Mouse (Mus musculus): ENCODE results near the gene Klhdc10. TPM values are rescaled to one million over a fixed set of nuclear protein-coding genes. Genes with fewer than 3 reads are reported as not detected.
"Not testable (repeated sequence)": the region's sequence is repeated elsewhere in the genome, so short reads cannot be mapped to it uniquely, and the experiment has no call there.

Gene Klhdc10
- 18.1 to 20.3 TPM (median 19.7 TPM) in 3 replicates for total RNA-seq (2017)

DNA sequence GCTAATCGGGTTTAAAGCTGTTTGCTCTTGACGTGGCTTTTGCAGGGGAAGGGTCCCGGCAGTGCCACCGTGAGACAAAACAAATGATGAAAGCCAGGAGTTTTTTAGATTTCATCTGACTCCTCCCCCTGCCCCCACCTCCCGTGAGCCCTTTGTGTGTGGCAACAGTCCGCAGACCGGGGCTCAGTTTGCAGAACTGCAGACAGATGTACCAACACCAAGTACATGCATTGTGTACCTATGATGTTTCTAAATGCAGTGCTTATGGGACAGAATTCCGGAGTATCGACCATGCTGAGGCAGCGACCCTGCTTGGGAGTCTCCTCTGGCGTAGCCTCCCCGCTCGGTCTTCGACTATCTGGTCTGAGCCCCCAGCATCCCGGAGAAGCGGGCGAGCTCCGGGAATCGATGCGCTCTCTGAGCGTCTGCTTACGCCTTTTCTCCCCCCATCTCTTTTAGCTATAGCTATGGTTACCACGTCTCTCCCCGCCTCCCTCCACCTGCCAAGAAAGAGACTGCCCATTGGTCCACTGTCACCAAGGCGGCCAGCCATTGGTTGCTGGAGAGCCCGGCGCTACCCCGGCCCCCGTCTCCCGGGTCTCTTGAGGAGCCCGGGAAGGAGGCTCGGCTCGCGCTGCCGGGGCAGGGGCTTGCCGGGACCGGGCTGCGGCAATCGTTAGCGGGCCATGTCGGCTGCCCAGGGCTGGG lies at the start of gene Klhdc10:
TSS of gene Klhdc10 (plus strand) at position 561 of the 708 bp plus-strand sequence.
- ATAC-seq (replicated peaks; ENCODE audit: insufficient number of reproducible peaks, low FRiP score, low TSS enrichment, poor library complexity, severe bottlenecking), result peak; percentile 96

DNA sequence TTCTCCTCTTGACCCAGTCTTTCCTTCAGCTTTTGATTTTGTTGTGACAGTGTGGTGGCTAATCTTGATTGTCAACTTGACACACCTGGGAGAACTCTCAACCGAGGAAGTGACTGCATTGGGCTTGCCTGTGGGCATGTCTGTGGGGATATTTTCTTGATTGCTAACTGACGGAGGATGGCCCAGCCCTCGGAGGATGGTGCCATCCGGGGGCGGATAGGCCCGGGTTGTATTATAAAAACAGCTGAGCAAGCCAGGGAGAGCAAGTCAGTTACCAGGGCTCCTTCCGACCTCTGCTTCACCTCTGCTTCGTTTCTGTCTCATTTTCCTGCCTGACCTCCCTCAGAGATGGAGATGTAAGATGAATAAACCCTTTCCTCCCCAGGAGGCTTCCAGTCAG lies 48.9 kb upstream of the Klhdc10 start:
- ATAC-seq (replicated peaks; ENCODE audit: insufficient number of reproducible peaks, low FRiP score, low TSS enrichment, poor library complexity, severe bottlenecking), result no peak

DNA sequence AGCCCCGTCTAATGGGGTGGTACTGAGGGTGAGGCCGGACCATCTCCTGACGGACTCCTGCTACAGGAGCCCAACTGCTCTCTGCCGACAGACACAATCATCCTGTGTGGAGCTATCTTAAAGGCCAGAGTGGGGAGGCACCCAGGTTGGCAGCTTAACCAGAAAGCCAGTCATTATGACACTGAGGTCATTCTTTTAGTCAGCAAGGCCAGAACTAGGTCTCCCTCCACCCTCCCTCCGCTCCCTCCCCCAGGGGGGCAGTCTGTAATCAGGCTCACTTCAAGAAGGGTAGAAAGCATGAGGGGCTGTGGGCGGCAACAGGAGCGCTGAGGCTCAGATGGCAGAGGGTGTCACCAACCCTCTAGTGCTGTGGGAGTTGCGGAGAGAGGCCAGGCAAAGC lies 48.0 kb upstream of the Klhdc10 start:
- ATAC-seq (replicated peaks; ENCODE audit: insufficient number of reproducible peaks, low FRiP score, low TSS enrichment, poor library complexity, severe bottlenecking), result no peak

DNA sequence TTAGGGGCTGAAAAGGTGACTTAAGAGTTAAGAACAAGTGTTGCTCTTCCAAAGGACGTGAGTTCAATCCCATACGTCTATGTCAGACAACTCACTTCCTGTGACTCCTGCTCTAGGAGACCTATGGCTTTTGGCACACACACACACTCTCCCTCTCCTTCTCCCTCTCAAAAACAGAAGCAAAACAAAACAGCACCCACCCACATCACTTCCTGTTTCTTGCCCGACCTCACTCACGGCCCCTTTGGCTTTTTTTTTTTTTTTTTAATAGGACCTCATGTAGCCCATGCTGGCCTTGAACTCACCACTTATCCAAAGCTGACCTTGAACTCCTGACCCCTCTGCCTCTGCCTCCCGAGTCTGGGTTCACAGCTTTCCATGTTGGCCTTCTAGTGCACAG lies 46.9 kb upstream of the Klhdc10 start:
- peak; percentile 55 for ATAC-seq (replicated peaks; ENCODE audit: insufficient number of reproducible peaks, low FRiP score, low TSS enrichment, poor library complexity, severe bottlenecking)

DNA sequence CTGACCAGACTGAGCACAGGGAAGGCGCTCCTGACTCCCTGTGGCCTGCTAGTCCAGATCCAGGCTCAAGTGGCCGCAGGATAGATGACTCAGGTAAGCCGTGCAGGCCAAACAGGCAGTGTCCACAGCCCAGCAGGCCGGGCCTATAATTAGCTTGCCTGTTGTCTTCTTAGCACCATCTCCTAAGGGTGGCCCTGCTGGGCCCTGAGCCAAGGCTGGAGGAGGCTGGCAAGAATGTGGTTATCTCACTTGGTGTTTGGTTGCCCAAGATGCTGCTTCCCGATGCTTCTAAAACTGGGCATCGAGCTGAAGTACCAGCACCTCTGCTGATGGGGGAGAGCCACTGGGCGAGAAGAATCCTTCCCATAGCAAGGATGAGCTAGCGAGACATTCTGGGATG lies 46.0 kb upstream of the Klhdc10 start:
- no peak for ATAC-seq (replicated peaks; ENCODE audit: insufficient number of reproducible peaks, low FRiP score, low TSS enrichment, poor library complexity, severe bottlenecking)

DNA sequence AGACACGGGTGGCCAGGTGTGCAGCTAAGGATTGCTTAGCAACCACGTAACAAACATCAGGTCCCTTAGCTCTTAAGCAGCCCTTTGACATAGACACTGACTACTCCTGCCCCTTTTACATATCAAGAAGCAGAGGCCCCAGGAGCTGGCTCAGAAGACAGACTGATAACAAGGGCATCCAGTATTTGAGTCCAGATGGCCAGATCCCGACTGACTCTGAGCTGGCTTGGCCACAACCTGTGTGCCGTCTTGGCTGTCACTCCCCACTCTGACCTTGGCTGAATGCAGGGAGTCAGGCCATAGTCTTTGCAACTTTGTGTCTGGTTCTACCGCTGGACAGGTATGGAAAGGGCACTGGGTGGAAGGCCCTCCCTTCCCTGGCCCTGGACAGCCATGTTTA lies 45.5 kb upstream of the Klhdc10 start:
- 0 out of 2 replicates have a peak, but pooled peaks have one; percentile 7 for ATAC-seq (replicated peaks; ENCODE audit: insufficient number of reproducible peaks, low FRiP score, low TSS enrichment, poor library complexity, severe bottlenecking)

DNA sequence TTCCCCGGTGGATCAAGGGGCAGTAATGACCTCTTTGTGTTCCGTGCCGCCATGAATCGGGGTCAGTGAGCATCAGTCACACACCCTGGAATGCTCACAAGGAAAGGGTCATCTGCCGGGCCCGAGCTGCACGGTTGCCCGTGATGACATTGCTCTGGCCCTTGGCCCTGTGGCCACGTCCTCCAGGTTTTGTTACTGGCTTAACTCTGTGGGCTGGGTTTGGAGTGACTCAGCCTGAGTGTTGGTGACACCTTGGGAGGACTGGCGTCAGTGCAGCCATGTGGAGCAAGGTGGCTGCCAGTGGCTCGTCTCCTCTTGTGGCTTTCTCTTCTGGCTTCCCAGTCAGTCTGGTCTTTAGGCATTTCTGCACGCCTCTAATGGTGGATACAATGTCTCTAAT lies 45.0 kb upstream of the Klhdc10 start:
- no peak for ATAC-seq (replicated peaks; ENCODE audit: insufficient number of reproducible peaks, low FRiP score, low TSS enrichment, poor library complexity, severe bottlenecking)

DNA sequence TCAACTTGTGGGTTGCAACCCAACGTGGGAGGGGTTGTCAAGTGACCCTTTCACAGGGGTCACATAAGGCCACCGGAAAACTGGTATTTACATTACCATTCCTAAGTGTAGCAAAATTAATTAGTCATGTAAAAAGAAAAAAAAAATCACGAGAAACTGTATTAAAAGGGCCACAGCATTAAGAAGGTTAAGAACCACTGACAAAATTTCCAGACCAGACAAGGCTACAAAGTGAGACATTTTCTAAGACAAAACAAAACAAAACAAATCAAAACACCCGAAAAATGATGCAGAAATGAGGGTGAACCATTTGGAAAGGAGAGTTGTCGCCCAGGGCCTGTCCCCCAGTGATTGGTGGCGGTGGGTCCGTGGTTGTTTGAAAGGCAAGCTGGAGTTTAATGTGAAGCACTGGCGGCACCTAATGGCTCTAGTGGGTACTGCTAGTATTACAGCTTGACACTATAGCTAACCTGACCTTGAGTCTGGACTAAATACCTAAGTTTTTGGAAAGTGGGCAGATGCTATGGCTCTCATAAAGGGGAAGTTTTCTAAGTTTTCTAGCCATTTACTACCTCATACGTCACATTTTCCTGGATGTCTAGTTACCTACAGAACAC lies 44.0 kb upstream of the Klhdc10 start:
- peak; percentile 80 for ATAC-seq (replicated peaks; ENCODE audit: insufficient number of reproducible peaks, low FRiP score, low TSS enrichment, poor library complexity, severe bottlenecking)

DNA sequence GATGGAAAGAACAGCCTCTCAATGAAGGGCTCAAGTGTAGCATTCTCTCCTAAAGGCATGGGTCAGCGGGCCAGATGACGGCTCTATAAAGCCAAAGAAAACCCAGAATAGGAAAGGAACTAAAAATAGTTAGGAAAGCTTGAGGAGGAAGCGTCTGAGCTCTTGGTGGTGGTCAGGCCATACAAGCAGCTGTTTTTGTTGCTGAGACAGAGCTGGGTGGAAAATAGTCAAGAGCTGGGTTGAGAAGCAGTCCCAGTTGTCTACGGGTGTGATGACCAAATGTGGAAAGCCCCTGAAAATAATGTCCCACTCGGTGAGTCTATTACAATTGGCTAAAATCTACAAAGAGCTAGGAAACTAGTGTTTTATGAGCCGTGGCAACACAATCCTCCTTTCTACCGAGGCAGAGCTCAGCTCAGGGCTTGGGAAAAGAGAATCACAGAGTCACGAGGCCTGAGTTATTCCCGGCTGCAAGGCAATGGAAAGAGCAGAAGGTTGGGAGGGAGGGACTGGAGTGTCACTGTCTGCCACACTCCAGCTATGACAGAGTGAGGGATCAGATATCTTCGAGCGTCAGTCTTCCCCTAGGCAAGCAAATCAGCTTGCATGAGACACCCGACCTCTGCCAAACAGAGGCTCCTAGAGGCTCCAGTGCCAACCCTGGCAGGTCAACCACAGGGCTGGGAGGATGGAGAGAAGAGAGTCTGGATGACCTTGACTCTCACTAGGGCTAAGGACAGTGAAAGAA lies 41.7 kb upstream of the Klhdc10 start:
- ATAC-seq (replicated peaks; ENCODE audit: insufficient number of reproducible peaks, low FRiP score, low TSS enrichment, poor library complexity, severe bottlenecking), result no peak

DNA sequence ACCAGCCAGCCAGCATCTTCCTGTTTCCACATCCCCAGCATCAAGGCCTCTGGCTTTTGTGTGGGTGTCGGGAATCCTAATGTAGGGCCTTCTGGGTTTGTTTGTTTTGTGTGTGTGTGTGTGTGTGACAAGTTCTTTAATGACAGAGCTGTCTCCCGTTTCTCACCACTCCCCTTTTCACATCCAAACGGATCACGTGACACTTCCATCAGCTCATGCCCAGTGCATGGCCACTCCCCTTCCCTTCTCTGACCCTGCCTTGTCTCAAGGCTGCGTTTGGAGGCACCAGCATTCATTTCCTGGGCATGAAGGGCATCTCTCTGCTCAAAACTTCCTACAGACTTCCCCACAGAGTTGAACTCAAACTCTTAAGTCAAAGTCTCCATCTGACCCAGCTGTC lies 37.9 kb upstream of the Klhdc10 start:
- ATAC-seq (replicated peaks; ENCODE audit: insufficient number of reproducible peaks, low FRiP score, low TSS enrichment, poor library complexity, severe bottlenecking), result no peak

DNA sequence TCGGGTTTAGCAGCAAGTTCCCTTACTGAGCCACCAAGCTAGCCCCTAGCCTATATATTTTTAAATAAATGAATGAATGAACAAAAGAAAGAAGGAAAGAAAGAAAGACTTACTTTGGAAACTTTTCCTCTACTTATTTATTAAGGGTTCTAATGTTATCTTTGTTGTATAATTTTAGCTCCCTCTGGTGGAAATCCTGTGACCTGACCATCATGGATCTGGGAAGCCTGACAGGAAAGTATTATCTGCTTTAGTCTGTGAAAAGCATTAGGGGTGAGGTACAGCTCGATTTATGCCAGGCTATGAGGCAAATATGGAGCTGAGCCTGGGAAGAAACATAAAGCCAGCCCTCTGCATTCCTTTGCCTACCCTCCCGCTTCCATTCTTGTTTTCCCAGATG lies 32.4 kb upstream of the Klhdc10 start:
- no peak for ATAC-seq (replicated peaks; ENCODE audit: insufficient number of reproducible peaks, low FRiP score, low TSS enrichment, poor library complexity, severe bottlenecking)

DNA sequence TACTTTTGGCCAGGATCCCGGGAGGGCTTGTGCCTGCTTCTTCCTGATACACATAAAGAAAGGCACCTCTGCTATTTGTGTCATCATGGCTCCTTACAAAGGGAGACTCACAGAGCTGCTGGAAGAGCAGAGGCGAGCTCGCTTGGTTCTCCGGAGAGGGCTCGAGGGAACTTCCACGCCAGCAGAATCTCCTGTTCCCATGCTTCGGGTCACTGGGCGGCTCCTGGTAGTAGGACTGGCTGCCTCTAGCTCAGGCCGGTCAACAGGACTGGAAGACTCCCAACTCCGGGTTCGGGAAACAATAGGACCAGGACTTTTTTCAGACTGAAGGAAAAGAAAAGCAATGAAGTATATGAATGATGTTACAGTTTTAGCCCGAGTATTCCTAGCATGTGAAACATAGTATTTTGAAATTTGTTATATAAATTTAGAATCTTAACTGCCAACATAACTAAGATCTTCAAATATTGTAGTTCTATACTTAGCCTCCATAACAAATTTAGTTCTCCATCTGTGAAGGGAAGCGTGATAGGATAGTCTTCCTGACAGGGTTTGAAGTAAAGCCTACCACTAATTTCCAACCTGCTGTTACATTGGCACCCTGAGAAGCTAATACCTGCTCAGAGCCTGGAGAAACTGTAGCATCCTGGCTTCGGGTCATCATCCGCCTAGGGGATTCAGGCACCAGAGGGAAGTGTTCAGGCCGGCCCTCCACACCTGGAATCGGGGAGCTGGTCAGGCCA lies 28.9 kb upstream of the Klhdc10 start:
- ATAC-seq (replicated peaks; ENCODE audit: insufficient number of reproducible peaks, low FRiP score, low TSS enrichment, poor library complexity, severe bottlenecking), result no peak

DNA sequence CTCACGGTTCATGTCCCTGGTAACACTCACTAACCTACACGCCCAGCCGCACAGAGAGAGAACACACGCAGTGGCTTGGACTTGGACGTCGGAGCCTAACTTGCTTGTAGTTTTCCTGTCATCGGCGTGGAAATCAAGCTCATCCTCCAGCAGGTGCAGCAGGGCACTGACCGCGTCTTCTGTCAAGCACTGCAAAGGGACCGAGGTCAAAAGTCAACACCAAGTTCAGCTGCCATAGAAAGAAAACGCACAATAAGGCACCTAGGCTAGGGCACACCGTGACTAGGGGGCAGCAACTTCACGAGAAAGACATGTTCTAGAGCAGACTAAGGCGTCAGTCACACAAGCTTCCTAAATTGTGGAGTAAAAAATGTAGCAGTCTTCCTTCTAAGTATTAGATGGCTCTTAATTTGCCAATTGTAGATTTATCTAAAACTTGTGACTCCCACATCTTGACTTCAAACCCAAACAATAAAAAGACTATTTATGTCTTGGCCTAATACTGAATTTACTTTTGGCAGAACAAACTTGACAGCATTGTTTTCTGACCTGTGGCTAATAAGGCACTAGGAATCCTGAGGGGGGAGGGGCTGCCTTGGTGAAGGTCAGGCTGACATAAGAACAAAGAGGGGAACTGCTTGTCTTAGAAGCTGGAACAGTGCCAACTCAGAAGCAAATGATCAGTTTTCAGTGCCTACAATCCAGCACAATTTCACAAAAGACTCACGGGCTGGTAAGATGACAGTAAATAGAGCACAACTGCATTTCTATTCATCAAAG lies 26.7 kb upstream of the Klhdc10 start:
- no peak for ATAC-seq (replicated peaks; ENCODE audit: insufficient number of reproducible peaks, low FRiP score, low TSS enrichment, poor library complexity, severe bottlenecking)

DNA sequence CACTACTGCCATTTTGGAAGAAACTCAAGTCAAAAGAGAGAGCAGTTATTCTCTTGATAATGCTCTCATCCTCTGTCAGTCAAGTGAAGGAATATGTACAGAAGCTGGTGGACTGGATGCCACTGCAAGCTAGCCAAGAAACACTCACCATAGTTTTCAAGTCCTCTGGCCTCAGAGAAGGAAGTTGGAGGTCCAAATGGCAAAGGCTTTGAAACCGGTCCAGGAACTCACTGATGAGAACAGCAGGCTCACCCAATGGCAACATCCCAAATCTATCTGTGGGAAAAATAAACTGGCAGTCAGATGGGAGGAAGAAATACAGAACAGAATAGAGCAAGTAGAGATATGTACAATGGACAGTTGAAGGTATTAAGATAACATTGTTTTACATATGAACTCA lies 25.9 kb upstream of the Klhdc10 start:
- no peak for ATAC-seq (replicated peaks; ENCODE audit: insufficient number of reproducible peaks, low FRiP score, low TSS enrichment, poor library complexity, severe bottlenecking)

DNA sequence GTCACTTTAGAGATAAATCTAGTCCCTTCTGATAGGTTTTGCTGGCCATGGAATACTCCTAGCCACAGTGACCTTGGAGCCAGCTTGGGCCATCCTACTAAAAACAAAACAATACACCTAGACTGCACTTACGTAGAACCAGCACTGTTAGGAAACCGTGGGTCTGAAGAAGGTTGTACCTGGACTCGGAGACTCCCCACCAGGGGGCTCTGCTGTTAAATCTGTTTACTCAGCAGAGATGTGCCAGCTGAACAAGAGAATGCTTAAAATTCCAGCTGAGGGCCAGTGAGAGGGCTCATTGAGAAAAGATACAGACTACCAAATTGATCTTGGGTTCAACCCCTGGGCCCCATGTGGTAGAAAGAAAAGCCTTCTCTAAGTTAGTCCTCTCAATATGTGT lies 20.6 kb upstream of the Klhdc10 start:
- no peak for ATAC-seq (replicated peaks; ENCODE audit: insufficient number of reproducible peaks, low FRiP score, low TSS enrichment, poor library complexity, severe bottlenecking)

DNA sequence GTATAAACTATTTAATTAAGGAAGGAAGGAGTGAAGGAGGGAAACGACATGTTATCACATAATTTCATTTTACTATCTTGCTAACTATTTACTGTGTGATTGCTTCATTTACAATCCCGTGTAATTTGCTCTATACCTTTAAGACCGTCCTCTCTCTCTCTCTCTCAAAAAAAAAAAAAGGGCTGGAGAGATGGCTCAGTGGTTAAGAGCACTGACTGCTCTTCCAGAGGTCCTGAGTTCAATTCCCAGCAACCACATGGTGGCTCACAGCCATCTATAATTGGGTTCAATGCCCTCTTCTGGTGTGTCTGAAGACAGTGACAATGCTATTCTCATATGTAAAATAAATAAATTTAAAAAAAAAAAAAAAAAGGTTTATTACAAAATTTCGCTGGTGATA lies 11.4 kb upstream of the Klhdc10 start:
- not testable (repeated sequence) for ATAC-seq (replicated peaks; ENCODE audit: insufficient number of reproducible peaks, low FRiP score, low TSS enrichment, poor library complexity, severe bottlenecking)

DNA sequence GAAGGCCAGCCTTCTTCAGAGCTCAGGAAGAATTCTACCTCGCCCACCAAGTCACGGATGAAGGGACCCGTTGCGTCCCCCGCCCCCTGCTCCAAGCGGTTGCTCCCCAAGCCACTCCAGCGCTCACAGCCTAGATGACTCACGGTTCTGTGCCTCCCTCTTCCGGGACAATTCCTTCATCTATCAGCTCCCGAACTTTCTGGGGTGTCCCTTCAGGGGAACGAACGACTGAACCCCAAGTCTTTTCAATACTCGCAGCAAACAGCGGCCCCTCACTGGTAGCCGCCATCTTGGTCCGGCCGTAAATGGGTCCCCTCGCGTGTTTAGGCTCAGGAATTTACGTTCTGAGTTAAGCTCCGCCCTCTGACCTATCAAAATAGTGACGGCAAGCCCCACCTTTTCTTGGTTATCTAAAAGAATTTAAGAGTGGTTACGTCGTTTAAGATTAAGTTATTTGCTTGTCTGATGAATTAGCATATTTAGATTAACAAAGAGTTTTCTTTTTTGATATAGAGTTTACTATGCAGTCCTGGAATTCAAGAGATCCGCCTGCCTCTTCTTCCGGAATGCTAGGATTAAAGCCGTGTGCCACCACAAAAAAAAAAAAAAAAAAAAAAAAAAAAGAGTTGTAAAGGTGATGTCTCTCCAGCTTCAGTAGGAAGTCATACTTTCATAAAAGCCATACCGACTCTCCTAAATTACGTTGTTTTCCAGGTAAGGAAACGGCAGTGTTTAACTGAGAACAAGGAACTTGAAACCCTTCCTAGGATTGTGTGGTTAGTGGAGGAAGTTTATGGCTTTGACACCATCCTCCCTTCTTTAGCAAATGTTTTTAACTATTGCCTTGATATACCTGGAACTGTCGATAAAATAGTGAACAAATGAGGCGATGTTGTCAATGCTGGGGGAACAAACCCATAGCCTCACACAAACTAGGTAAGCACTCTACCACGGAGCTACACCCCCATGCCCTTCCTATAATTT lies 10.7 kb upstream of the Klhdc10 start, which contains the start of gene Zc3hc1:
TSS of gene Zc3hc1 (minus strand) at position 315 of the 984 bp plus-strand sequence.
- ATAC-seq (replicated peaks; ENCODE audit: insufficient number of reproducible peaks, low FRiP score, low TSS enrichment, poor library complexity, severe bottlenecking), result peak; percentile 96

All from monocyte, adult 5-6 weeks (primary cell).